Mouse (Mus musculus) liver, embryonic 12.5 days (tissue): ENCODE measurements at regions not wholly inside any gene's neighbourhood (a gene's known extent, or its start where the extent isn't known, plus 50 kb on each side); places are given as distances from the start of the nearest gene placed in this dataset.

Experiments
- ATAC-seq: fragments of 200-750 bp; cut with Nextera tagmentation; 2 replicates; pipeline ENCODE4 v1.8.0; 2017; ENCODE audit warnings: moderate number of reproducible peaks, mild to moderate bottlenecking, moderate library complexity
- H3K27ac ChIP-seq: fragments of 300-500 bp; sonication (generic); 2 replicates; pipeline ENCODE4 v1.5.1; 2016; ENCODE audit warnings: mild to moderate bottlenecking
- H3K27me3 ChIP-seq: fragments of 300-500 bp; sonication (generic); replicated peaks from 2 replicates; pipeline ENCODE4 v1.6.1; 2016; ENCODE audit warnings: mild to moderate bottlenecking, moderate library complexity
- H3K36me3 ChIP-seq: fragments of 300-500 bp; sonication (generic); 2 replicates; pipeline ENCODE4 v1.6.1; 2016; ENCODE audit warnings: mild to moderate bottlenecking, moderate library complexity
- H3K4me1 ChIP-seq: fragments of 300-500 bp; sonication (generic); 2 replicates; pipeline ENCODE4 v1.6.1; 2016
- H3K4me2 ChIP-seq: fragments of 300-500 bp; sonication (generic); 2 replicates; pipeline ENCODE4 v1.6.1; 2016; ENCODE audit warnings: mild to moderate bottlenecking, moderate library complexity
- H3K4me3 ChIP-seq: fragments of 300-500 bp; sonication (generic); 2 replicates; pipeline ENCODE4 v1.5.1; 2016; ENCODE audit warnings: mild to moderate bottlenecking, moderate library complexity
- H3K9ac ChIP-seq: fragments of 300-500 bp; sonication (generic); 2 replicates; pipeline ENCODE4 v1.6.1; 2016; ENCODE audit warnings: mild to moderate bottlenecking, moderate library complexity
- H3K9me3 ChIP-seq: fragments of 300-500 bp; sonication (generic); replicated peaks from 2 replicates; pipeline ENCODE4 v1.6.1; 2016; ENCODE audit warnings: mild to moderate bottlenecking, moderate library complexity
- WGBS: fragments of 180-500 bp; shearing (Covaris S2); methylation state at CpG from one replicate; pipeline ENCODE4 v1.1.7; 2016; ENCODE audit not compliant: insufficient replicate concordance; 5-methylcytosine and 5-hydroxymethylcytosine counted together

- Histone ChIP-seq H3K9ac (no peak overlapping the region), H3K27ac (no peak overlapping the region), H3K4me3 (no peak overlapping the region), H3K36me3 (no peaks in the 10 kb centered on the region), H3K4me2 (no peak overlapping the region), H3K4me1 (no peaks in the 10 kb centered on the region), H3K27me3 (no peaks in the 10 kb centered on the region), H3K9me3 (no peaks in the 10 kb centered on the region)
- no peak for ATAC-seq
- 69% methylated on average over 7 of the region's 7 CpGs for WGBS
These were observed 171.7 kb upstream of the Ptbp2 start for GRCm38 (mm10) chr3:119955745-119956615.

GRCm38 (mm10) chr3:119950721-119951120, 166.5 kb upstream of the Ptbp2 start:
- Histone ChIP-seq H3K4me2 (no peak overlapping the region), H3K9me3 (no peaks in the 10 kb centered on the region), H3K36me3 (no peaks in the 10 kb centered on the region), H3K27ac (no peak overlapping the region), H3K27me3 (no peaks in the 10 kb centered on the region), H3K4me1 (no peaks in the 10 kb centered on the region), H3K4me3 (no peak overlapping the region), H3K9ac (no peak overlapping the region)
- WGBS, result 65% methylated on average over 3 of the region's 3 CpGs
- no peak for ATAC-seq

DNA sequence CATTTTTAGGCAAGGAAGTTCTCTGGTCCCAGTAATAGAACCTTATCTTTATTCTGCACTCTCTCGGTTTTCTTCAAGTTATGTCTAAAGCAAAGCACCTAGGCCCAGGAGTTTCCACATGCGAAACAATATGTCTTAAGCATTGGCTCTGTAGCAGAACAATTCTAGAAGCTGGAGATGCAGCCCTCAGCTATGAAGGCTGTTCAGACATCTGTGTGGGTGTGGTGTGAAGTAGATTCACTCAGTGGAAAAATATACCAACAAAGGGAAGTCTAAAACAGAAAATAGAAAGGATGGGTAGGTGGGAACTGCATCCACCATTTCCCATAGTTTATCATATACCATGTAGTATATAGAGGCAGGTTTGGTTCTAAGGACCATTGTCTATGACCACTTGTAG, 165.8 kb upstream of the Ptbp2 start:
- Histone ChIP-seq H3K9ac (no peak overlapping the region), H3K4me1 (no peaks in the 10 kb centered on the region), H3K36me3 (no peaks in the 10 kb centered on the region), H3K9me3 (no peaks in the 10 kb centered on the region), H3K27ac (no peak overlapping the region), H3K27me3 (no peaks in the 10 kb centered on the region), H3K4me3 (no peak overlapping the region), H3K4me2 (no peak overlapping the region)
- no peak for ATAC-seq
- 54% methylated on average over 2 of the region's 2 CpGs for WGBS

DNA sequence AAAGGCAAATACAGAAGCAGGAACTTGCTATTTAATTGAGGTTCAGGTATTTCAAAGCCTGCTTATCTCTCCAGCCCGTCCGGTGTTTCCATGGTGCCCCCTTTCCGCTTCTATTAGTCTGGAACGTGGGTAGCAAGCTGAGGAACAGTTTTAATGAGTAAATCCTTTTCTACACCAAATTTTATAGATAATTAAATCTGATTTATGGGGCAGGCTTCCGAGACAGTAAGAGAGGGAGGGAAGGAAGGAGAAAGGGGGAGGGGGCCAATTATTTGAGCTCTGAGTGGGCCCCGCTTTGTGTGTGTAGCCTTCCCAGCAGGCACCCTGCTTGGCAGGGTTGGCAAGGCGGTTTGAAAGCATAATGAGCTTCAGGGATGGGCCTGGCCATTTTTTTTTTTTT, 165.4 kb upstream of the Ptbp2 start:
- H3K36me3 ChIP-seq, result no peaks in the 10 kb centered on the region
- no peaks in the 10 kb centered on the region for H3K4me1 ChIP-seq
- no peaks in the 10 kb centered on the region for H3K27me3 ChIP-seq
- H3K4me2 ChIP-seq, result peak overlapping the region; percentile 43; the same call in 1 of the 2 replicates
- ATAC-seq, result no peak
- H3K9ac ChIP-seq, result no peak overlapping the region
- H3K4me3 ChIP-seq, result no peak overlapping the region
- no peak overlapping the region for H3K27ac ChIP-seq
- WGBS, result 43% methylated on average over 7 of the region's 7 CpGs
- H3K9me3 ChIP-seq, result no peaks in the 10 kb centered on the region

DNA sequence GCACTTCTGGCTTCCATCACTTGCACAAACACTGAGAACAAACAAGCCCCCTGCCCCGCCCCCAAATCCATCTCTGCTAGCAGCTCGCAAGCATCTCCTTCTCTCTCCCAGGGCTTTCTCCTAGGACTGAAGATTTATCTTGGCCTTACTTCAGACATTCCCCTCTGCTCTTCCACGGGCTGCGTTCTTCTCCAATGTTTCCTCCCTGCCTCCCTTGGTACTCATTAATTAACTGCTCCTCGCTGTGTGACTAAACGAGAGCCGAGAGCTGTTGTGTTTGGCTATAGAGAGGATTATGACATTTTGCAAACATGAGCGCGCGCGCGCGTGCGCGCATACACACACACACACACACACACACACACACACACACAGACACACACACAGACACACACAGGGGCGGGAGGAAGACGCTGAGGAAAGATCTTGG, 164.8 kb upstream of the Ptbp2 start:
- H3K36me3 ChIP-seq, result no peaks in the 10 kb centered on the region
- H3K4me1 ChIP-seq, result no peaks in the 10 kb centered on the region
- H3K4me3 ChIP-seq, result no peak overlapping the region
- no peak overlapping the region for H3K9ac ChIP-seq
- ATAC-seq, result no peak
- WGBS, result 48% methylated on average over 17 of the region's 17 CpGs
- H3K27ac ChIP-seq, result no peak overlapping the region
- H3K4me2 ChIP-seq, result peak overlapping the region; percentile 43
- H3K27me3 ChIP-seq, result no peaks in the 10 kb centered on the region
- H3K9me3 ChIP-seq, result no peaks in the 10 kb centered on the region

GRCm38 (mm10) chr3:119947126-119947525, 162.9 kb upstream of the Ptbp2 start:
- no peak overlapping the region for H3K9ac ChIP-seq
- H3K4me3 ChIP-seq, result no peak overlapping the region
- H3K4me2 ChIP-seq, result no peak overlapping the region
- no peak for ATAC-seq
- no peaks in the 10 kb centered on the region for H3K4me1 ChIP-seq
- WGBS, result 77% methylated on average over 4 of the region's 4 CpGs
- H3K27ac ChIP-seq, result no peak overlapping the region
- no peaks in the 10 kb centered on the region for H3K27me3 ChIP-seq
- H3K36me3 ChIP-seq, result no peaks in the 10 kb centered on the region
- H3K9me3 ChIP-seq, result no peaks in the 10 kb centered on the region

DNA sequence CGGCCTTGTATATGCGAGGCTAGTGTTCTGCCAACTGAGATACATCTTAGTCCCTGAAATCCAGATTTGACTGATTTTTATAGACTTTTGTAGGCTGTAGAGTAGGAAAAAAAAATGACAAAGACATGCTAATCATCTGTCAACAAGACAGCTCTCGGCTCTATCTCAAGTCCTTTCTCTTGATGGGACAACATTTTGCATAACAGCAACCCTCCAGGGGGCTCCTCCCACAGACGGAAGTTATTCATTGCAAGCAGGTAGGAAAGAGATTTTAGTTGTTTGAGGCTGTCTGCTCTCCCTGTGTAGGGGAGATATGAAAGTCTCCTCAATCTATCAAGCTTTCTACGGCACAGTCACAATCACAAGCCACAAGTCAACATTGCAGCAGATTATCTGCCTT, 159.8 kb upstream of the Ptbp2 start:
- no peak for ATAC-seq
- Histone ChIP-seq H3K4me2 (no peak overlapping the region), H3K27ac (no peak overlapping the region), H3K9ac (no peak overlapping the region), H3K36me3 (no peaks in the 10 kb centered on the region), H3K4me1 (no peaks in the 10 kb centered on the region), H3K4me3 (no peak overlapping the region), H3K27me3 (no peaks in the 10 kb centered on the region), H3K9me3 (no peaks in the 10 kb centered on the region)
- 55% methylated on average over 5 of the region's 5 CpGs for WGBS

DNA sequence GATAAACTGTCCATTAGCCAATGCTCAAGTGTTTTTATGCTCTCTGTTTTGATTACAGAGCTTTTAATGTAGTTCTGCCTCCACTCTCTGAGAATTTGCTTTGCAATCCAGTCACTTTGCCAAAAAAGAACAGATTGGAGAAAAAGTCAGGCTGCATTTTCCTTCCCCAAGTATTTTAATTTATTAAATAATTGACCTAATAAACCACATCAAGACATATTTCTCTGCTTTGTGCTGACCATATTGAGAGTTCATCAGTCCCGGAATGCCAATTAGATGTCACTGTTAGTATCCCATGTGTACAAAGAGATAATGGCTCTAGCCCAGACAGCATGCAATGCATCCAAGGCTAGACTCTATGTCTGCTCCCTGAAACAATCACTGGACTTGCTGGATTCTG, 154.8 kb upstream of the Ptbp2 start:
- Histone ChIP-seq H3K4me3 (no peak overlapping the region), H3K27ac (no peak overlapping the region), H3K9ac (no peak overlapping the region), H3K9me3 (no peaks in the 10 kb centered on the region), H3K4me2 (no peak overlapping the region), H3K36me3 (no peaks in the 10 kb centered on the region), H3K27me3 (no peaks in the 10 kb centered on the region), H3K4me1 (no peaks in the 10 kb centered on the region)
- no peak for ATAC-seq
- WGBS, result 70% methylated on average over 1 of the region's 1 CpGs

GRCm38 (mm10) chr3:119938425-119938824, 154.2 kb upstream of the Ptbp2 start:
- WGBS, result 61% methylated on average over 6 of the region's 6 CpGs
- no peaks in the 10 kb centered on the region for H3K36me3 ChIP-seq
- ATAC-seq, result no peak

DNA sequence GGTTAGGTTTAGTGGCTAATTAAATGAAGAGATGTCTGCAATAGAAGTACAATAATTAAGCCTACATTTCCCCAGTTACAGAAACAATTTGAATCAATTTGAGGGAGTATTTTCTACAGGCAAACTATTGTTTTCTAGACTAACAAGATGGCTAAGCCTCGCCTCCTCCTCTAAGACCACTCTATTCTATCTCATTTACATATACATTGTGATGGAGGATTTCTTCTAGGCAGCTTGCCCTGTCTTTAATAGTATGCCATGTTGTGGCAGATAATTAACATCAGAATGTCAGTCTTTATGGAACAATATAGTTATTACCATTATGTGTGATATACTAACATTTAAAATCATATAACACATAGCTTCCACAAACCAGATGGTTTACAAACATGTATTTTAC, 152.3 kb upstream of the Ptbp2 start:
- Histone ChIP-seq H3K27me3 (no peaks in the 10 kb centered on the region), H3K27ac (no peak overlapping the region), H3K9me3 (no peaks in the 10 kb centered on the region), H3K36me3 (no peaks in the 10 kb centered on the region), H3K4me2 (no peak overlapping the region), H3K9ac (no peak overlapping the region), H3K4me1 (no peaks in the 10 kb centered on the region), H3K4me3 (no peak overlapping the region)
- 71% methylated on average over 1 of the region's 1 CpGs for WGBS
- no peak for ATAC-seq

More at GRCm38 (mm10) chr3:119938425-119938824, 154.2 kb upstream of the Ptbp2 start:
- Histone ChIP-seq H3K27me3 (no peaks in the 10 kb centered on the region), H3K4me1 (no peaks in the 10 kb centered on the region), H3K4me3 (no peak overlapping the region), H3K4me2 (no peak overlapping the region), H3K9ac (no peak overlapping the region), H3K27ac (no peak overlapping the region), H3K9me3 (no peaks in the 10 kb centered on the region)

DNA sequence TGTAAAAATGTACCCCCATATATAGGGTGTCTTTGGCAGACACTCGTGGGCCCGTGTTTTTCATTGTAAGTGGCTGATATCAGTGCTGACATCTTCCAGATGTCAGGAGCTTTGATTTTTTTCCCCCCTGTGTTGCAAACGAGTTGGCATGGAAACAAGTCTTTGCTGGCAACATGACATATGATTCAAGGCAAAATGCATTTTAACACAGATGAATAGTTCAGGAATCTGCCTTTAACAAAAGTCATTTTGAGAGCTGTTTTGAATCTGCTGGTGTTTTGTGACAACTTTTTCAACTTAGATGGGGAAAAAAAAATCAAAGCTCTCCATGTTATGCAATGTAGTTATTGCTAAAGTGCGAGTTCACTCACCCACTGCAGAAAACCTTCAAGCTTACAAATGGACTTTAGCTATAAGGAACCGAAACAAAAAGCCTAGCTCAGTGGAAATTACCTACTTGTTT, 148.8 kb upstream of the Ptbp2 start:
- H3K36me3 ChIP-seq, result no peaks in the 10 kb centered on the region
- H3K27me3 ChIP-seq, result no peaks in the 10 kb centered on the region
- no peak for ATAC-seq
- no peak overlapping the region for H3K4me3 ChIP-seq
- H3K4me1 ChIP-seq, result no peaks in the 10 kb centered on the region
- H3K9me3 ChIP-seq, result no peaks in the 10 kb centered on the region
- H3K9ac ChIP-seq, result no peak overlapping the region
- WGBS, result 48% methylated on average over 5 of the region's 5 CpGs
- H3K27ac ChIP-seq, result no peak overlapping the region
- H3K4me2 ChIP-seq, result no peak overlapping the region

DNA sequence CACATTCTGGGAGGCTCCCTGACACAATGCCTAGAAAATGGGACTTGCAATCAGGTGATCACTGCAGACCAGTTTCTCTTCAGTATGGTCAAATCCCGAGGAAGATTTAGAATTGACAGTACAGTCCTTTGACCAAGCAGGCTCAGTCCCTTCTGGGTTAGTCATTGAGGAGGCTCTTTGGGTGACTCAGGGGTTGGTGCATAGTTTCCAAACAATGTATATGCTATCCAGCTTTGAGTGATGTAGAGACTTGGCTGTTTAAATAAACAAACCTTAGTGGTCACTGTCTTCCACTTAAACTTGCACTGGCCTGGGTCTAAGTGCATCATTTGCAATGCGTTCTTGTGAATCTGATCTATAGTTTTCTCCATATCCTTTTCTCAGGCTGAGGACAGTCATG, 144.0 kb upstream of the Ptbp2 start:
- H3K9me3 ChIP-seq, result no peaks in the 10 kb centered on the region
- H3K4me1 ChIP-seq, result no peaks in the 10 kb centered on the region
- no peaks in the 10 kb centered on the region for H3K27me3 ChIP-seq
- no peaks in the 10 kb centered on the region for H3K36me3 ChIP-seq
- no peak overlapping the region for H3K4me3 ChIP-seq
- no peak overlapping the region for H3K9ac ChIP-seq
- WGBS, result 69% methylated on average over 2 of the region's 2 CpGs
- ATAC-seq, result no peak
- H3K4me2 ChIP-seq, result no peak overlapping the region
- no peak overlapping the region for H3K27ac ChIP-seq
